Mouse (Mus musculus) liver, embryonic 15.5 days (tissue): ENCODE results near the gene Map4k5. TPM values are rescaled to one million over a fixed set of nuclear protein-coding genes. Genes with fewer than 3 reads are reported as not detected.

Experiments used
- ATAC-seq: fragments of 200-750 bp; cut with Nextera tagmentation; 2 replicates; pipeline ENCODE4 v1.8.0; 2017; ENCODE audit warnings: moderate number of reproducible peaks, mild to moderate bottlenecking, moderate library complexity; ENCODE audit not compliant: insufficient read depth
- H3K27ac ChIP-seq: fragments of 300-500 bp; sonication (generic); replicated peaks from 2 replicates; pipeline ENCODE4 v1.5.1; 2015; ENCODE audit warnings: mild to moderate bottlenecking, inconsistent platforms
- H3K27me3 ChIP-seq: fragments of 300-500 bp; sonication (generic); 2 replicates; pipeline ENCODE4 v1.6.1; 2015; ENCODE audit warnings: mild to moderate bottlenecking, inconsistent platforms
- H3K36me3 ChIP-seq: fragments of 300-500 bp; sonication (generic); replicated peaks from 2 replicates; pipeline ENCODE4 v1.6.1; 2015; ENCODE audit warnings: moderate library complexity, mild to moderate bottlenecking, inconsistent platforms
- H3K4me1 ChIP-seq: fragments of 300-500 bp; sonication (generic); replicated peaks from 2 replicates; pipeline ENCODE4 v1.6.1; 2015; ENCODE audit warnings: inconsistent platforms
- H3K4me2 ChIP-seq: fragments of 300-500 bp; sonication (generic); 2 replicates; pipeline ENCODE4 v1.6.1; 2015; ENCODE audit warnings: moderate library complexity, mild to moderate bottlenecking, inconsistent platforms
- H3K4me3 ChIP-seq: fragments of 300-500 bp; sonication (generic); replicated peaks from 2 replicates; pipeline ENCODE4 v1.5.1; 2015; ENCODE audit warnings: mild to moderate bottlenecking, inconsistent platforms
- H3K9ac ChIP-seq: fragments of 300-500 bp; sonication (generic); 2 replicates; pipeline ENCODE4 v1.6.1; 2015; ENCODE audit warnings: moderate library complexity, mild to moderate bottlenecking, inconsistent platforms
- H3K9me3 ChIP-seq: fragments of 300-500 bp; sonication (generic); replicated peaks from 2 replicates; pipeline ENCODE4 v1.6.1; 2016; ENCODE audit warnings: inconsistent platforms
- WGBS: fragments of 180-500 bp; shearing (Covaris S2); methylation state at CpG from one replicate; pipeline ENCODE4 v1.1.7; 2015; ENCODE audit warnings: mixed read lengths; ENCODE audit not compliant: insufficient replicate concordance; 5-methylcytosine and 5-hydroxymethylcytosine counted together
- polyA plus RNA-seq: library from polyadenylated mRNA; unstranded; fragments of >200 nt; fragmentation: Nextera tagmentation; extraction: Ambion mirVana; gene quantifications from 2 replicates; pipeline ENCODE4 v1.2.1, GENCODE M21; 2015

The Map4k5 gene
- polyA plus RNA-seq, 1 experiment from 2014 or later, result 25.9 TPM

DNA sequence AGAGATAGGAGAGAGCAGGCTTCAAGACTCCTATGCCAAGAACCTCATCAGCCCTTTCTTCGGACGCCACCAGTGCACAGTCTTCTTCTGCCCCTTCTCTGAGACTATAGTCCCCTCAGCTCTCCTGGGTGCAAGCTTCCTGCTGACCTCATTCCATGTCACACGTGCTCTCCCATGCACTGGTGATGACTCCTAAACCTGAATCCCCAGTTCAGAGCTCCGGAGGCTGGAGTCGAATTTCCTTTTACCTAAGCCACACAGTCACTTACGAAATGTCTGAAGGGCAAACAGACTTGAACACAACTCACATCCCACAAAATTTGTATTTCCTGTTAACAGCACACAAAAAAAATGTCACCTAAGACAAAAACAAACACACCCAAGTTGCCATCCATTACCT is 5.2 kb downstream of the Map4k5 start:
- ATAC-seq, result no peak
- Histone ChIP-seq H3K36me3 (peaks cover 36% of the 10 kb centered on the region), H3K27ac (no peak overlapping the region), H3K9ac (no peak overlapping the region), H3K9me3 (no peaks in the 10 kb centered on the region), H3K4me1 (peaks cover 49% of the 10 kb centered on the region), H3K4me3 (no peak overlapping the region), H3K27me3 (no peaks in the 10 kb centered on the region), H3K4me2 (no peak overlapping the region; the same call in 1 of the 2 replicates)
- 78% methylated on average over 6 of the region's 6 CpGs for WGBS

DNA sequence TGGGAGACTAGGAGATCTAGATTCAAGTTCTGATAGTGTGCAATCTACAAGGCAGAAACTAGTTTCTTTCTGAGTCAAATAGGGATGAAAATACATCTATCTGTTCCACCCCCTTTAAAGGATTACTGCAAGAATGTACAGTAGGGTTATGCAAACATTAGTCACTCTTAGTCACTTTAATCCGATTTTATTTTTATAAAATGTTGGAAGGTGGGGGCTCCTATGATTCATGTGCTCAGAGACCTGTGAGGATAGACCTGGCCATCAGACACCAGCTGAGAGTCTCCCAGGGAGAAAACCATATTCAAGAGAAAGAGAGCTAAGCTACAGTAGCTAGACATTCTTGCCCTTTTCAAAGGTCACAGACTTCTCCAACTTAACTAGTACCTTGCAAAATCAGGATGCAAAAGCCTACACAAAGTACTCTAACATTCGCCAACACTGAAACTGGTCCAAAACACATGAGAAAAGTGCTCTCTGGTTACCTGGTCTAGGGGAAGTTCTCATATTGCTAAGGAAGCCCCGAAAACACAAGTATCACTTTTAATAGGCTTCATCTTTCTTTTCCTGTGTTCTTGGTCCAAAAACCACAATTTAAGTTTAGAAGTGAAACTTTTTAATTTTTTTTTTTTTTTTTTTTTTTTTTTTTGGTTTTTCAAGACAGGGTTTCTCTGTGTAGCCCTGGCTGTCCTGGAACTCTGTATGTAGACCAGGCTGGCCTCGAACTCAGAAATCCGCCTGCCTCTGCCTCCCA is 7.7 kb downstream of the Map4k5 start:
- no peak for ATAC-seq
- peaks cover 34% of the 10 kb centered on the region for H3K36me3 ChIP-seq
- no peak overlapping the region for H3K9ac ChIP-seq

DNA sequence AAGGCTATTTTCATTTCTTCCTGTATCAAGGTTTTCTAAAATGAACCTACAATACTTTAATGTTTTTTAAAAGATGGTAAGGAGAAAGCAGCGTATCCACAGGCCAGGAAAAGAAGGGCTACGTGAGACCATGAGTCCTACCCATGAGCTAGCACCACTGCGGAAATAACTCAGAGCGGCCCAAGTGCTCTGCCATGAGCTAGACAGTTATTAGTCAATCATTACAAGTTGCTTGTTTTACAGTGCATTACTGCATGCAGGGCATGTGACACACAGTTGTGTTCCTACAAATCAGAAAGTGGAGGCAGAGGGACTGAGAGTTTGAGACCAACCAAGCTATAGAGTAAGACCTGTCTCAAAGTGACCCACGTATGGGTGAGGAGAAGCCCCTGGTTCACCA is 8.9 kb downstream of the Map4k5 start:
- Histone ChIP-seq H3K4me2 (no peak overlapping the region), H3K4me3 (no peak overlapping the region), H3K4me1 (peaks cover 47% of the 10 kb centered on the region), H3K9me3 (no peaks in the 10 kb centered on the region), H3K27me3 (no peaks in the 10 kb centered on the region), H3K27ac (no peak overlapping the region), H3K36me3 (peaks cover 25% of the 10 kb centered on the region), H3K9ac (no peak overlapping the region)
- 93% methylated on average over 5 of the region's 5 CpGs for whole genome bisulfite sequencing
- no peak for ATAC-seq

More for the DNA sequence above, 7.7 kb downstream of the Map4k5 start:
- H3K9me3 ChIP-seq, result no peaks in the 10 kb centered on the region
- no peak overlapping the region for H3K4me3 ChIP-seq
- H3K4me1 ChIP-seq, result peaks cover 47% of the 10 kb centered on the region
- 82% methylated on average over 5 of the region's 5 CpGs for WGBS
- no peaks in the 10 kb centered on the region for H3K27me3 ChIP-seq
- H3K4me2 ChIP-seq, result no peak overlapping the region
- 0 out of 2 replicates have a peak overlapping the region, but pooled peaks have one; percentile 24 for H3K27ac ChIP-seq

DNA sequence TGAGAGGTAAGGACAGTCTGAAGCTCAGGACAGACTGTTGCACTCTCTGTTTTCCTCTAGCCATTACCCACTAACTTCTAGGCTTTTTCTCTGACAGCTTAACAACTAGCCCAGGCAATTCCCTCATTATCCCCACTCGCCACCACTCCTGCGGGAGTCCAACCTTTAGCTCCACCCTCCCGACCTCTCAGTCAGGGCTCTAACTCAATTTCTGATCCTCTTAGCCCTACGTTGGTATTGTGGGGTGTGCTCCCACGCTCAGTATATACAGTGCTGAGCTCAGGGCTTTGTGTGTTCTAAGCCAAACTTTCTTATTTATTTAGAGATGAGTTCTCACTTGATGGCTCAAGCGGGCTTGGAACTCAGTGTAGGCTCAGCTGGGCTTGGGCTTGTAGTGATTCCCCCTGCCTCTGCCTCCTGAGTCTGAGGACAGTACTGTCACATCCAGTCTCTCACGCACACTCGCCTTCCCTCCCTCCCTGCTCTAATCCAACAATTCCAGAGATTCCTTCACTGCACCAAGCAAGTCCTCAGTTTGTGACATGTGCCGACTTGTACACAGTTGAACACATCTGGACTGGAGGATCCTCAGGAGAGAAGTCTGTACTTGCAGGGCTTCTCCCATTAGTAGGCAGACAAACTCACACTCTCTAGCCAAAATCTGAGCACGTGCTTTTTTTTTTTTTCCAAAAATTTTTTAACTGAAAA is 11.6 kb downstream of the Map4k5 start:
- ATAC-seq, result 0 out of 2 replicates have a peak, but pooled peaks have one; percentile 25
- Histone ChIP-seq H3K4me3 (no peak overlapping the region), H3K36me3 (peaks cover 6% of the 10 kb centered on the region), H3K4me1 (peaks cover 45% of the 10 kb centered on the region), H3K27me3 (no peaks in the 10 kb centered on the region), H3K4me2 (no peak overlapping the region), H3K27ac (no peak overlapping the region), H3K9ac (no peak overlapping the region), H3K9me3 (no peaks in the 10 kb centered on the region)
- WGBS, result 74% methylated on average over 10 of the region's 10 CpGs

DNA sequence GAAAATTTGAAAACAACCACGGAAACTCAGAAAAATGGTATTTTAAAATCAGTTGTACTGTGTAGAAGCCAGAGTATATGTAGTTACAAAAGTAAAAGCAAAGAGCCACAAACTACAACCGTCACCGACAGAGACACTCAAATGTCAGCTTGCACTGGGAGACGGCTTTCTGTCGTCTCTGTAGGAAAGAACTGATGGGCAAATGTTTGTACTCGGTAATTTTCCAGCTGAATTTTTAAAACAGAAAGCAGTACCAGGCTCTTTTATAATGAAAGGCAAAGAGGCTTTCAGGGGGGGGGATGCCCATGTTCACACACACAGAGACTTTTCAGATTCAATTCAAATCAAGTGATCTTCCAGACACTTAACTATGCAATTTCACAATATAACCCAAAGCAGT is 13.3 kb downstream of the Map4k5 start:
- Histone ChIP-seq H3K4me3 (no peak overlapping the region), H3K27me3 (no peaks in the 10 kb centered on the region), H3K4me1 (peaks cover 40% of the 10 kb centered on the region), H3K36me3 (peaks cover 6% of the 10 kb centered on the region), H3K9me3 (no peaks in the 10 kb centered on the region), H3K4me2 (no peak overlapping the region), H3K9ac (no peak overlapping the region), H3K27ac (no peak overlapping the region)
- ATAC-seq, result no peak
- 58% methylated on average over 6 of the region's 6 CpGs for WGBS

DNA sequence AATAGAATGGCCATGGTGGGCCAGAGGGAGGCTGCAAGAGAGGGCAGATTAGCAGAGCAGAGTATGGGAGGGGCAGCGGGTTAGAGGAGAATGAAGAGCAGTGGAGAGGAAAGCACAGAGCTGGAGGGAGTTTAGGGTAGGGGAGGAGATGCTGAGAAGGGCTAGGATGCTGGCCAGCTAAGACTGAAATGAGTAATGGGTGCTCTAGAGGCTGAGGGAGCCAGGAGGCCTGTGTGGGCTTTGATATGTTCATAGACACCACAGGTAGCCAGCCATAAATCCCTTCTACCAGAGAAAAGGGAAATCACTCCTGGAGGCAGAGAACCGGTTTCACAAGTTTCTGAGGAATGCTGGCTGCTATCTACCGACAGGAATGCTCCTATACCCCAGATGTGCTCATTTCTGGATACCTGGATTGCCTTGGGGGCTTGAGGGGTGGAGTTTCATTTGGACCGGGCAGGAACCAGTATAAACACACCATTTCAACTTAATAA is 13.8 kb downstream of the Map4k5 start:
- H3K4me3 ChIP-seq, result no peak overlapping the region
- H3K27me3 ChIP-seq, result no peaks in the 10 kb centered on the region
- no peak for ATAC-seq
- peaks cover 6% of the 10 kb centered on the region; the same call in 1 of the 2 replicates for H3K36me3 ChIP-seq
- H3K9ac ChIP-seq, result no peak overlapping the region
- WGBS, result 45% methylated on average over 4 of the region's 4 CpGs
- no peaks in the 10 kb centered on the region for H3K9me3 ChIP-seq
- peaks cover 38% of the 10 kb centered on the region for H3K4me1 ChIP-seq
- 0 out of 2 replicates have a peak overlapping the region, but pooled peaks have one; percentile 11 for H3K27ac ChIP-seq
- H3K4me2 ChIP-seq, result no peak overlapping the region

DNA sequence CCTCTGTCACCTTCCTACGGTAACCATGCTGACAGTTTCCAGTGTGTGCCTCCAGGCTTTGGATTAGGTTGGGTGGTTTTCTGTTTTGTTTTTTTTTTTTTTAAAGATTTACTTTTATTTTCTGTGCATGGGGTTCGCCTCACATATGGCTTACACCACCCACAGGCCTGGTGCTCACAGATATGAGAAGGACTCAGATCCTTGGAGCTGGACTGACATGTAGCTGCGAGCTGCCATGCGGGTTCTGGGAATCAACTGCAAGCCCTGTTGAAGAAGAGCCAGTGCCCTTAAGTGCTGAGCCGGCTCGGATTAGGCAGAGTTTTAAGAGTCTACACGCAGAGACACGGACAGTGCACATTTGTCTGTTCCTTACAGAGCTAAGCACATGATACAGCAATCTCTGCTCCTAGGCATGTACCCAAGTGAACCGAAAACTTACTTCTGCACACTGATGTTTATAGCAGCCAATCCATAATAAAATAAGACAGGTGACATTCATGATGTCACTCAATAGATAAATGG is 15.1 kb downstream of the Map4k5 start:
- ATAC-seq, result peak; percentile 33; the same call in 1 of the 2 replicates
- peak overlapping the region; percentile 9; the same call in 1 of the 2 replicates for H3K27ac ChIP-seq
- H3K4me3 ChIP-seq, result no peak overlapping the region
- H3K9me3 ChIP-seq, result no peaks in the 10 kb centered on the region
- WGBS, result 68% methylated on average over 9 of the region's 9 CpGs
- no peak overlapping the region for H3K9ac ChIP-seq
- no peak overlapping the region for H3K4me2 ChIP-seq
- H3K4me1 ChIP-seq, result peaks cover 36% of the 10 kb centered on the region
- peaks cover 11% of the 10 kb centered on the region; the same call in 1 of the 2 replicates for H3K36me3 ChIP-seq
- no peaks in the 10 kb centered on the region for H3K27me3 ChIP-seq

DNA sequence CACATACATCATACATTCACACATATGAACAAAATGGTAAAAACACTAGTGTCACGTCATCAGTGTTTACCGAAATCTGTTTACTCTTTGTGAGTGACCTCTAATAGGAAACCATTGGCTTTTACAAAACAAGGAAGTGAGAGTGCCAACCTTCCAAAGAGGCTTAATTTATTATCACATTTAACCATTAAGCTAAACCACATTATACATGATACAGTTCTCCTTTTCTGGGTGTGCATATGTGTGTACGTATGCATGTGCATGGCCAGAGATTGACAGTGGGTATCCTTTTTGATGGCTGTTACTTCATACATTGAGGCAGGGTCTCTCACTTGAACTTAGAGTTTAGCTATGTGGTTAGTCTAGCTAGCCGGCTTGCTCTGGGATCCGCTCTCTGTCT is 21.4 kb downstream of the Map4k5 start:
- 88% methylated on average over 5 of the region's 5 CpGs for WGBS
- Histone ChIP-seq H3K9ac (no peak overlapping the region), H3K27ac (no peak overlapping the region), H3K27me3 (no peaks in the 10 kb centered on the region), H3K4me1 (peaks cover 12% of the 10 kb centered on the region; the same call in 1 of the 2 replicates), H3K9me3 (no peaks in the 10 kb centered on the region), H3K4me3 (no peak overlapping the region), H3K36me3 (peaks cover 47% of the 10 kb centered on the region), H3K4me2 (no peak overlapping the region)
- ATAC-seq, result no peak

DNA sequence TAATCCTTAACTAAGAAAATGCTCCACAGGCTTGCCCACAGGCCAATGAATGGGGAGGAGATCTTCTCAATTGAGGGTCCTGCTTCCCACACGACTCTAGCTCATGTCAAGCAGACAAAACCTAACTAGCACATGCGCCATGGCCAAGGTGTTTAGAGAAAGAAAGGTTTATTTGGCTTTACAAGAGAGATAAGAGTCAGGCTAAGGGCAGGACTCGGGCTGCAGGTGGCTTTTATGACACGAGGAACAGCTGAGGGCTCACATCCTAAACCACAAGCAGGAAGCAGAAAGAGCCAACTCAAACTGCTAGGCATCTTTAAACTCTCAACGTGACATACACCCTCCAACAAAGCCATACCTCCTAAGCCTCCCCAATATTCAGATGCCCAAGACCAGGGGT is 25.7 kb downstream of the Map4k5 start:
- no peak overlapping the region for H3K9ac ChIP-seq

DNA sequence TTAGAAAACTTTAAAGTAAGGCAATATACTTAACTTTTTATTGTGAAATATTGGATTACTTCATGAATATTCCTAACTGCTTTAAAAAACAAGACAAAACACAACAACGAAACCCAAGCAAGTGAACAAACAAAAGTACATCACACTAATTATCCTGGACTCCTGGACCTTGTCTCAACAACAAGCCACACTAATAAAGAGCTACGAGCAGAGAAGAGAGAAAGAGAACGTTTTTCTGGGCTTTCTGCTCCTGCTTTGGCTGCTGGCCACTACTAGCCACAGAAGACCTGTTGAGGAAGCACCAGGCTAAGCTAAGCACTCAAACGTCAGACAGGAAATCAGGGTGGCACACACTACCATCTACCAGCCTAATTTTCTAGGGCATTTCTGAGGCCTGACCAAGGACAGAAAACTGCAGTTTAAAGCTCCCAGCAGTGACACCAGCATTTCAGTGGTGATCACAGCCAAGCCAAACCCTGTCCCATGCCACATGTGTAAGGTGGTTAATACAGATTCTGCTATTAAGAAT is 28.8 kb downstream of the Map4k5 start:
- WGBS, result 48% methylated on average over 4 of the region's 4 CpGs
- Histone ChIP-seq H3K27me3 (no peaks in the 10 kb centered on the region), H3K4me2 (no peak overlapping the region), H3K4me1 (peaks cover 34% of the 10 kb centered on the region), H3K9me3 (no peaks in the 10 kb centered on the region), H3K4me3 (no peak overlapping the region), H3K9ac (no peak overlapping the region), H3K36me3 (peaks cover 39% of the 10 kb centered on the region), H3K27ac (no peak overlapping the region)
- no peak for ATAC-seq

More for the DNA sequence above, 25.7 kb downstream of the Map4k5 start:
- no peak for ATAC-seq
- peaks cover 57% of the 10 kb centered on the region for H3K36me3 ChIP-seq
- H3K27ac ChIP-seq, result no peak overlapping the region
- H3K4me1 ChIP-seq, result peaks cover 34% of the 10 kb centered on the region
- H3K4me2 ChIP-seq, result no peak overlapping the region
- H3K9me3 ChIP-seq, result no peaks in the 10 kb centered on the region
- H3K27me3 ChIP-seq, result no peaks in the 10 kb centered on the region
- H3K4me3 ChIP-seq, result no peak overlapping the region
- WGBS, result 32% methylated on average over 5 of the region's 5 CpGs

DNA sequence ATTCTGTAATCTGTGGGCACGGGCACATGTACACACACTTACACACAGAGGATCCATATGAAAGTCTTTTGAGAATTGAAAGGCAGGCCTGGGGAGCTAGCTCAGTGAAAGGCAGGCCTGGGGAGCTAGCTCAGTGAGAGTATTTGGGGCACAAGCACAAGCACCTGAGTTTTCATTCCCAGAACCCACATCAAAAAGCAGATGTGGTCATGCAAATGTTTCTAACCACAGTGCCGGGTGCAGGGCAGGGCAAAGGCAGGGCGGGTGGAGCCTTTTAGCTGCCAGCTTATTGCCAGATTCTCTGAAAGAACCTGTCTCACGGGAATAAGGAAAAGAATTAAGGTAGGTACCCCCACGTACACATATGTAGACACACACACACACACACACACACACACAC is 29.5 kb downstream of the Map4k5 start:
- H3K4me3 ChIP-seq, result no peak overlapping the region
- H3K36me3 ChIP-seq, result peaks cover 37% of the 10 kb centered on the region
- 47% methylated on average over 5 of the region's 5 CpGs for WGBS
- peaks cover 37% of the 10 kb centered on the region for H3K4me1 ChIP-seq
- no peak for ATAC-seq
- no peak overlapping the region for H3K4me2 ChIP-seq
- H3K27ac ChIP-seq, result no peak overlapping the region
- no peaks in the 10 kb centered on the region for H3K27me3 ChIP-seq
- no peaks in the 10 kb centered on the region for H3K9me3 ChIP-seq
- no peak overlapping the region for H3K9ac ChIP-seq
